Mouse (Mus musculus) thymus, adult 2 months (tissue): ENCODE measurements around the gene Man2b1.

ENCODE experiments used
- CTCF ChIP-seq: fragments of 200-500 bp; IDR thresholded peaks from 2 replicates; pipeline ENCODE4 v1.5.1; 2012; ENCODE audit warnings: mild to moderate bottlenecking, control low read depth, low read length, moderate library complexity, borderline replicate concordance; ENCODE audit not compliant: control insufficient read depth, poor library complexity, insufficient read depth; ENCODE audit errors: extremely low read depth
- POLR2A ChIP-seq: fragments of 200-500 bp; IDR thresholded peaks from 2 replicates; pipeline ENCODE4 v1.6.1; 2012; ENCODE audit warnings: mild to moderate bottlenecking, low read length, control low read depth, moderate library complexity; ENCODE audit not compliant: control insufficient read depth, poor library complexity, insufficient read depth; ENCODE audit errors: extremely low read depth

- TF ChIP-seq POLR2A = no peak
- TF ChIP-seq CTCF = no peak
These were observed 39.9 kb downstream of the Man2b1 start, which contains the start of gene Zfp791 for GRCm38 (mm10) chr8:85122995-85123394.
